Mouse (Mus musculus) liver, adult (tissue): ENCODE measurements around the gene Draxin.

Experiments
- GATA4 ChIP-seq: IDR thresholded peaks from 2 replicates; pipeline ENCODE4 v1.6.1; 2014; ENCODE audit warnings: mild to moderate bottlenecking, low read length; ENCODE audit not compliant: insufficient replicate concordance

Gene Draxin

GRCm38 (mm10) chr4:148134988-148135387 lies 4.5 kb upstream of the Draxin start:
- TF ChIP-seq GATA4 = no peak

GRCm38 (mm10) chr4:148131497-148132081 lies 1.1 kb upstream of the Draxin start:
- TF ChIP-seq GATA4 = no peak

GRCm38 (mm10) chr4:148130133-148130532 lies 365 bp downstream of the Draxin start, which contains the start of gene Mad2l2:
Mad2l2 (plus strand) TSS chr4:148130384.
- TF ChIP-seq GATA4 = no peak

- TF ChIP-seq GATA4 = no peak
Observed at GRCm38 (mm10) chr4:148128672-148129071, 1.8 kb downstream of the Draxin start.

DNA sequence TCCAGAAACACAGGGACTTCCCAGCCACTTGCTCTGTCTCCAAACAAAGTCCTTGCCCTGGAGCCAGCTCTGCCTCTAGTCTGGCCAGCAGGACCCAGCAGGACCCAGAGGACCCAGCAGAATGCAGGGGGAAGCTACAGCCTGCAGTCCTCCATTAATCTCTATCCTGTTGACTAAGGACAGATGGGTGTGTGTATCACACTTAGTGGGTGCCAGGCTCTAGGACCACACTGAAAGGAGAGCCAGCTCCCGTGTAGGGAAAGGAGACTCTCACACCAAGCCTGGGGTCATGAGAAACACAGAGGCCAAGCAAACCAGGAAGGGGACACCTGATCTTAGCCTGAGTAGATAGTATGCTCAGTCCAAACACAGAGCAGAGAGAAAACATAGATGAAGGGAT lies 2.3 kb downstream of the Draxin start:
- TF ChIP-seq GATA4 = no peak

DNA sequence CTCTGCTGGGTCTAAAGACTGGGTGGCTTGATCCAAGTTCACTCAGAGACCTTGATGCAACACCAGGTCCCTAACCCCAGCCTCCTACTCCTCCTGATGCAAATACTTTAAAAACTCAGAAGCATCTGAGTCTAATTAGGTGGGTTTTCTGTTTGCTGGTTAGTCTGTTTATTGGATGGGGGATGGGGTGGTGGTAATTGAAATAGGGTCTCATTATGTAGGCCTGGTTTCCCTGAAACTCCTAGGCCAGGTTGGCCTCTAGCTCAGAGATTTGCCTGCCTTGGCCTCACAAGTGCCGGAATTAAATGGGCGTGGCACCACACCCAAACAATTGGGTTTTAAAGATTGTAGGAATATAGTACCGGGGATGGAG lies 7.8 kb downstream of the Draxin start:
- no peak for TF ChIP-seq GATA4

DNA sequence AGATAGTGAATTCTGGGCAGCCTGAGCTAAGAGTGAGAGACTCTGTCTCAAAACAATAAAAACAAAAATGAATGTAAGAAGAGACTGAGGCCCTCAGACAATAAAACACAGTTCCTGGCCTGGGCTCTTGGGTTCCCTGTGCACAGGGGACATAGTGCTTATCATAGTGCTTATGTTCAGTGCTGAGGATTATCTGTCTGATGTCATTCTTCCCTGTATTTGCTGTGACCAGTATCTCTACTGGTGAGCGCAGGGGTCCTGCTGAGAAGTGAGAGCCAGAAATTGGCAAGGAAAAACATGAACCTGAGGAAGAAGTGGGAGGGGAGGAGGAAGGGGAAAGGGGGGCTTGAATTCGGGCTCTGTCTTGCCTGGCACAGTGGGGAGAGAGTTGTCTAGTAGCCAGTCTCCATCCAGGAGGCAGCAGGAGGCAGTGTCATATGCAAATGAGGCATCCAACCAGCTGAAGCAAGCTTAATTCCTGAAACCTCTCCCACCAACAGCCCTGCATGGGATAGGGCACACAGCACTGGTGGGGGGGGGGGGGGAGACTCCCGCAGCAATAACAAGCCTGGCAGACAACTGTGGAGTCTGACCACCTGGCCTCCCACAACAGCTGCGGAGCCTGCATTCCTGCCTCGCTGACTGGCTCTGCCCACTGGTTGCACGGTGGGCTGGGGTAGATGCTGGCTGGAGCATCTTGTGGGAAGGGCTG lies 8.4 kb downstream of the Draxin start:
- no peak for TF ChIP-seq GATA4

GRCm38 (mm10) chr4:148121362-148121761 lies 9.1 kb downstream of the Draxin start:
- no peak for TF ChIP-seq GATA4

- no peak for TF ChIP-seq GATA4
Observed at GRCm38 (mm10) chr4:148120555-148120954, 9.9 kb downstream of the Draxin start.

- TF ChIP-seq GATA4 = no peak
Observed at GRCm38 (mm10) chr4:148117392-148117791, 13.1 kb downstream of the Draxin start.

DNA sequence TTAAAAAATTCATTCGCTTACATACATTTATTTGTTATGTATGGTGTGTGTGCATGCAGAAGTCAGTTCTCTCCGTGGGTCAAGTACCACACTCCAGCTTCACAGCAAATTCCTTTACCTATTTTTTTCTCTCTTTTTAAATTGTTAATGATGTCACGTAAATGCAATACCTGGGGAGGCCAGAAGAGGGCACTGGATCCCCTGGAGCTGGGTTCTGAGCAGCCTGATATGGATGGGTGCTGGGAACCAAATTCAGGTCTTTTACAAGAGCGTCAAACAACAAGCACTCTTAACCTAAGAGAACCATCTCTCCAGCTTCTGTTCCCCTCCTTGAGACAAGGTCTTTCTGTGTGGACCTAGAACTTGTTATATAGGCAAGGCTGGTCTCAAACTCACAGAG lies 13.8 kb downstream of the Draxin start:
- no peak for TF ChIP-seq GATA4

DNA sequence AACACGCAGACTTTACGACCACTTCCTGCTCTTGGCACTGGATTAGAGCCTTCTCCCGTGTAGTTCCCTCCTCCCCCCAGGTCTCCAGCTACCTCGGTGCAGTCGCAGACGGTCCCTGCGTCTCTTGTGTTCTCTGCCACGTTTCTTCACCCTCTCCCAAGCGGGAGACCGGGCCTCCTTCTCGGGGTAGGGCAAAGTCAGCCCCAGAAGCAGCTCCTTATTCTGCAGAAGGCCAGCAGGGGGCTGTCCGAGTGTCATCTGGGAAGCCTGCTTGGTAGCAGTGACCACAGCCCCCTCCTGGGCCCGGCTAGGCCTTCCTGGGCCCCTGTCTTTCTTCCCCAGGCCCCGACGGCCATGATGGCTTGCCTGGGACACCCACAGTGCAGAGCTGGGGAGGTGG lies 15.0 kb downstream of the Draxin start:
- no peak for TF ChIP-seq GATA4

DNA sequence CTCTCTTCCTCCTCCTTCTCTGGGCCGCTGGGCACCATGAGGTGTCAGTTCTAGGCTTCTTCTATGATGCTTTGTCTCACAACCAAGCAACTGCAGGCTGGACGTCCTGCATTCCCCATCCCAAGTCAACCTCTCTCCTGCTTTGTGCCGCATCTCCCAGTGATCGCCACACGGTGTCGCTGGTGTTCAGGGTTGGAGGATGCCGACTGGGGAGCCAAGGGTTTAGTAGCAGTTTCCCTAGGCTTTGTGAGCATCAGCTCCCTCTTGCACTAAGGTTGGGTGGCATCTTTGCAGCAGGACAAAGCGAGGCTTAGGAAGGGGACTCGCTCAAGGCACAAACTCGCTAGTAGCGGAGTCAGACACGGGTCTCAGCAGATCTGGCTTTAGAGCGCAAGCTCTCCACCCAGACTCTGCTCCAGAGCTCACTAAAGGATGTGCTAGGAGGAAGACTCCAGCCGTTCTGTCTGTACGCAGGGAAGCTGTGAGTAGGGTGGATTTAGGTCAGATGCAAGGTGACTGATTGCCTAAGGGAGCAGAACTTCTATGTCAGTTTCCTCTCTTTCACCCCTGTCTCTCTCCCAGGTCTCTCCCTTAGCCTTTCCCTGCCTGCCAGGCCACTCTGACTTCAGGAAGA lies 15.6 kb downstream of the Draxin start:
- TF ChIP-seq GATA4 = no peak

GRCm38 (mm10) chr4:148112519-148112918 lies 18.0 kb downstream of the Draxin start:
- TF ChIP-seq GATA4 = no peak

- TF ChIP-seq GATA4 = no peak
Observed at GRCm38 (mm10) chr4:148109215-148109614, 21.3 kb downstream of the Draxin start.

- no peak for TF ChIP-seq GATA4
Observed at GRCm38 (mm10) chr4:148108565-148109100, 21.9 kb downstream of the Draxin start.

GRCm38 (mm10) chr4:148107621-148108291 lies 22.7 kb downstream of the Draxin start:
- no peak for TF ChIP-seq GATA4
